Mouse (Mus musculus) heart, embryonic 11.5 days (tissue): ENCODE data around the gene Hibch. TPM values are rescaled to one million over a fixed set of nuclear protein-coding genes. Genes with fewer than 3 reads are reported as not detected.

ENCODE experiments used
- ATAC-seq: fragments of 200-750 bp; cut with Nextera tagmentation; replicated peaks from 2 replicates; pipeline ENCODE4 v1.8.0; 2017; ENCODE audit warnings: moderate library complexity; ENCODE audit not compliant: insufficient number of reproducible peaks, low FRiP score, low TSS enrichment
- H3K27ac ChIP-seq: fragments of 300-500 bp; sonication (generic); 2 replicates; pipeline ENCODE4 v1.5.1; 2014; ENCODE audit warnings: mild to moderate bottlenecking, low read depth, low read length
- H3K27me3 ChIP-seq: fragments of 300-500 bp; sonication (generic); 2 replicates; pipeline ENCODE4 v1.6.1; 2014; ENCODE audit warnings: mild to moderate bottlenecking, low read length, mixed read lengths; ENCODE audit not compliant: control insufficient read depth, insufficient read depth
- H3K36me3 ChIP-seq: fragments of 300-500 bp; sonication (generic); 2 replicates; pipeline ENCODE4 v1.6.1; 2014; ENCODE audit warnings: mild to moderate bottlenecking, low read length, moderate library complexity, mixed read lengths; ENCODE audit not compliant: control insufficient read depth, insufficient read depth
- H3K4me1 ChIP-seq: fragments of 300-500 bp; sonication (generic); 2 replicates; pipeline ENCODE4 v1.6.1; 2014; ENCODE audit warnings: low read length; ENCODE audit not compliant: control insufficient read depth, insufficient read depth
- H3K4me2 ChIP-seq: fragments of 300-500 bp; sonication (generic); 2 replicates; pipeline ENCODE4 v1.6.1; 2014; ENCODE audit warnings: mild to moderate bottlenecking, moderate library complexity
- H3K4me3 ChIP-seq: fragments of 300-500 bp; sonication (generic); 2 replicates; pipeline ENCODE4 v1.5.1; 2014; ENCODE audit warnings: low read depth, low read length
- H3K9ac ChIP-seq: fragments of 300-500 bp; sonication (generic); 2 replicates; pipeline ENCODE4 v1.6.1; 2014; ENCODE audit warnings: mild to moderate bottlenecking, low read depth, low read length, moderate library complexity
- H3K9me3 ChIP-seq: fragments of 300-500 bp; sonication (generic); replicated peaks from 2 replicates; pipeline ENCODE4 v1.6.1; 2016; ENCODE audit warnings: low read length; ENCODE audit not compliant: control insufficient read depth
- WGBS: fragments of 180-500 bp; shearing (Covaris S2); extraction: QIAGEN DNeasy Blood & Tissue Kit; methylation state at CpG from one replicate; pipeline ENCODE4 v1.1.7; 2014; ENCODE audit not compliant: insufficient replicate concordance; 5-methylcytosine and 5-hydroxymethylcytosine counted together
- polyA plus RNA-seq: library from polyadenylated mRNA; unstranded; fragments of >200 nt; fragmentation: Nextera tagmentation; extraction: Ambion mirVana; gene quantifications from 2 replicates; pipeline ENCODE4 v1.2.1, GENCODE M21; 2014

Hibch gene
- polyA plus RNA-seq, 1 experiment from 2014 or later = 35.3 TPM

DNA sequence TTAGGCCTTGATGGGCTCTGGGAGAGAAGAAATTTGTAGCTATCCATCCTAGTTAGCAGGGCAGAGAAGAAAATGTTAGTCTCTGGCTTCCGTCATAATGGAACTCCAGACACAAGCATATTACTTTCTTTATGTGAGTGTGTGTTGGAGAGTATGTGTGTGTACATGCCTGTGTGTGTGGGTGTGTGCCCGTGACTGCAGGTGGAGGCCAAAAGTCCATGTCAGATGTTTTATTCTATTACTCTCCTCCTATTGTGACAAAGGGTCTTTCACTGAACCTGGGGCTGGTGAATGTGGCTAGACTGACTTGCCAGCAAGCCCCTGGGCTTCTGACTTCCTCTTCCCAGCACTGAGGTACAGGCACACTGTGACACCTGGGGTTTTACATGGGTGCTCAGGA lies 109.7 kb downstream of the Hibch start:
- ATAC-seq = no peak
- Histone ChIP-seq H3K4me1 (peaks cover 8% of the 10 kb centered on the region), H3K36me3 (no peaks in the 10 kb centered on the region), H3K4me2 (no peak overlapping the region), H3K27me3 (no peaks in the 10 kb centered on the region; the same call in 1 of the 2 replicates), H3K9me3 (no peaks in the 10 kb centered on the region), H3K4me3 (no peak overlapping the region), H3K27ac (no peak overlapping the region), H3K9ac (no peak overlapping the region)
- 83% methylated on average over 2 of the region's 2 CpGs for WGBS

GRCm38 (mm10) chr1:52955102-52955501 lies 110.4 kb downstream of the Hibch start:
- H3K27me3 ChIP-seq = no peaks in the 10 kb centered on the region; the same call in 1 of the 2 replicates
- H3K36me3 ChIP-seq = no peaks in the 10 kb centered on the region
- H3K4me1 ChIP-seq = peaks cover 8% of the 10 kb centered on the region
- no peak overlapping the region for H3K4me3 ChIP-seq
- no peak overlapping the region for H3K9ac ChIP-seq
- H3K9me3 ChIP-seq = no peaks in the 10 kb centered on the region
- 34% methylated on average over 6 of the region's 6 CpGs for WGBS
- no peak overlapping the region for H3K4me2 ChIP-seq
- no peak for ATAC-seq
- H3K27ac ChIP-seq = no peak overlapping the region

DNA sequence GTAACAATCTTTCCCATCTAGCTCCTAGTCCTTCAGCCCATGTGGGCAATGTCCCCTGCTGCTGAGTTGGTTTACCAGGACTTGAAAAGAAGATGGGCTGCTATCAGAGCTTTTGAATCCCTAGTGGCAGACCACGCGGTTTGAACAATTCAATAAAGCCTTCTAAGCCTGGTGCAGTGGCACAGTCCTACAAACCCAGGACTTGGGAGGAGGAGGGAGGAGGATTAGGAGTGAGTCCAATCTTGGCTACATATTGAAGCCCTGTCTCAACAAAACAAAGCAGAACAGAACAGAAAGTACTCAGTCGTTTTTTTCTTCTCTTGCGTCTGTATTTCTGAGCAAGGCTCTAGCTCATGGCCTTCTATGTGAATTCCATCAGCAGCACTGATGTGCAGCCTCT lies 112.0 kb downstream of the Hibch start:
- no peak overlapping the region for H3K9ac ChIP-seq
- H3K27ac ChIP-seq = no peak overlapping the region
- no peak for ATAC-seq
- no peaks in the 10 kb centered on the region for H3K9me3 ChIP-seq
- H3K4me3 ChIP-seq = no peak overlapping the region
- no peak overlapping the region for H3K4me2 ChIP-seq
- H3K4me1 ChIP-seq = peaks cover 8% of the 10 kb centered on the region
- WGBS = 68% methylated on average over 4 of the region's 4 CpGs
- H3K36me3 ChIP-seq = no peaks in the 10 kb centered on the region
- no peaks in the 10 kb centered on the region; the same call in 1 of the 2 replicates for H3K27me3 ChIP-seq

- H3K27me3 ChIP-seq = no peaks in the 10 kb centered on the region
- no peak overlapping the region for H3K27ac ChIP-seq
- no peaks in the 10 kb centered on the region for H3K4me1 ChIP-seq
- H3K9ac ChIP-seq = no peak overlapping the region
- H3K9me3 ChIP-seq = no peaks in the 10 kb centered on the region
- H3K36me3 ChIP-seq = no peaks in the 10 kb centered on the region
- H3K4me3 ChIP-seq = no peak overlapping the region
- H3K4me2 ChIP-seq = no peak overlapping the region
- WGBS = 56% methylated on average over 6 of the region's 6 CpGs
- no peak for ATAC-seq
Observed at GRCm38 (mm10) chr1:52960191-52960590, 115.5 kb downstream of the Hibch start.

DNA sequence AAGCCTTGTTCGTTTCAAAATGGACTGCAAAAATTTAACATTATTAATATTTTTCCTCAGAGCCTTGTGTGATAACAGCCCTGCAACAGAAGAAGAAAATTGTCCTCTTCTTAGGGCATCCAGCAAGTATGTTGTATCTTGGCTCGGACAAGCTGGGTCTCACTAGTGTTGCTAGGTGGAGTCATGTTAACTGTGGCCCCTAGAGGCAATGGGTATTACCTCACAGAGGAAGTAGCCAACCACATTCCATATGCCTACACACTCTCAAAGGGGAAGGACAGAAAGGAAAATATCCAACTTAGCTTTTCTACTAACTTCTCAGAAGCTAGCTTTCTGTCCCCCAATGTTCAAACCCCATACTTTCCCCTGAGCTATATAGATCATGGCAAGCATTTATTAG lies 118.4 kb downstream of the Hibch start:
- no peak for ATAC-seq
- no peaks in the 10 kb centered on the region for H3K36me3 ChIP-seq
- H3K9ac ChIP-seq = no peak overlapping the region
- no peaks in the 10 kb centered on the region for H3K9me3 ChIP-seq
- H3K27ac ChIP-seq = no peak overlapping the region
- no peak overlapping the region for H3K4me2 ChIP-seq
- H3K4me3 ChIP-seq = no peak overlapping the region
- H3K4me1 ChIP-seq = no peaks in the 10 kb centered on the region
- 77% methylated on average over 2 of the region's 2 CpGs for WGBS
- H3K27me3 ChIP-seq = no peaks in the 10 kb centered on the region

GRCm38 (mm10) chr1:52964581-52964980 lies 119.9 kb downstream of the Hibch start:
- Histone ChIP-seq H3K4me3 (no peak overlapping the region), H3K36me3 (no peaks in the 10 kb centered on the region), H3K4me2 (no peak overlapping the region), H3K27ac (no peak overlapping the region), H3K9me3 (no peaks in the 10 kb centered on the region), H3K9ac (no peak overlapping the region), H3K27me3 (no peaks in the 10 kb centered on the region), H3K4me1 (no peaks in the 10 kb centered on the region)
- no peak for ATAC-seq
- whole genome bisulfite sequencing = 67% methylated on average over 8 of the region's 8 CpGs

Other genes starting within 250 kb of the Hibch start
- gene Nemp2, start 214.2 kb upstream of the Hibch start, polyA plus RNA-seq = 8.2 and 8.5 TPM in 2 replicates
- 2.3 and 4.8 TPM in 2 replicates for gene Mfsd6, start 117.5 kb upstream of the Hibch start, polyA plus RNA-seq
- gene Inpp1, start 27.2 kb upstream of the Hibch start, polyA plus RNA-seq = 13.9 and 15.0 TPM in 2 replicates
- 0.72 and 0.90 TPM in 2 replicates for gene 1700019D03Rik, start 175.2 kb downstream of the Hibch start, polyA plus RNA-seq
- gene Mstn, start 216.7 kb downstream of the Hibch start, polyA plus RNA-seq = 5.0 and 7.0 TPM in 2 replicates